Mouse (Mus musculus) kidney, adult 8-10 months (tissue): ENCODE results near the gene Gm2310.
"Not testable (repeated sequence)": the region's sequence is repeated elsewhere in the genome, so short reads cannot be mapped to it uniquely, and the experiment has no call there.

Source experiments
- DNase-seq, 2 experiments: peaks; one replicate each; pipeline ENCODE4 v3.0.0; 2022

The Gm2310 gene

GRCm38 (mm10) chr15:8519853-8520252, at the start of gene Gm2310:
TSS of gene Gm2310 (minus strand) at chr15:8519953.
- not testable (repeated sequence) for DNase-seq

DNA sequence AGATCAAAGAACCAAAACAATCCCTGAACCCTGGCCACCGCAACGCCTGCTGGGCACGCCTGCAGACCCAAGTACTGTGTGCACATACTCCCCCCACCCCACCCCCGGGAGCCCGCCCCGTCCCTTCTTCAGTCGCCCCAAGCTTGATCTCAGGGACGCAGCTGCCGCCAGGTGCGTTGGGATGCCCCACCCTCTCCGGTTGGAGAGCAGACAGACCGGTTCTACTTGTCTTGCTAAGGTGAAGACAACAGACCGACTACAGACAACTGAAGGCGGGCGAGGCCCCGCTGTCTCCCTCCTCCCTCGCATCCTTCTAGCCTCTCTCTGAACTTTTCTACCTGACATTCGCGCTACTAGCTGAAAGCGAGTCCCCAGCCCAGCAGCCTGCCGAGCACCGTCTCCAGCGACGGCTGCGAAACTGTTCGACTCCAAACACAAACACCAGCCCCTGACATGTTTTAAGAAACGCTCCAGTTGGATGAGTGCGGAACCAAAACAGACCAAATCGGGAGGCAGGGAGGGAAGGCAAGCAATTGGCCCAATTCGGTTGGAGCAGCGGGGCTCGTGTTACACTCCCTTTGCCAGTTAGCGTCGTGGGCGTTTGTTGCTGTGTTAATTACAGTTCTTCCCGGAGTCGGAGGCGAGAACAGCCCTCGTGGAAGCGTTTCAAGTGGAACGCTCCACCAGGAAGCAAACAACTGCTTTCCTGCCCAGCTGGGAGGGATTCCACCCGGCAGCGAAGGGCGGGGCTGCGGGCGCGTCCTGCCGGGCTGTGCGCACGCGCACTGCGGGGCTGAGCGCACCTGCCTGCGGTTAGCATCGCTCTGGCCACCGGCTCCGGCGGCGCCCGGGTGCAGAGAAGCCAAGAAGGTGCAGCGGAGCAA, 49.1 kb upstream of the Gm2310 start:
- peak; percentile 84 to 85 for DNase-seq

DNA sequence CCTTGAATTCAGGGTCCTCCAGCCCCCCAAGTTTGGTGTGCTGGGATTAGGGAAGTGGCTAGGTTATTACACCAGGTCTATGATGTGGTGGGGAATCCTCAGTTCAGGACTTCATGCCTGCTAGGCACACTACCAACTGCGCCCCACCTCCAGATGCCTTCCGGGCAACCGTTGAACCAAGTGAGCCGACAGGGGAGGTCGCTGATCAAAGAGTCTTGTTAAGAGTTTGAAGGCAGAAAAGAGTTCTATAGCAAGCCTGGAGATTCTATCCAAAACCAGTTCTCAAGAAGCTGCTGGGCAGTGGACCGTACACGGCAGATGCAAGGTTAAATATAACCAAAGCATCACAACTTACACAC, 48.5 kb upstream of the Gm2310 start:
- peak in 1 of 2 experiments; percentile 2 for DNase-seq

DNA sequence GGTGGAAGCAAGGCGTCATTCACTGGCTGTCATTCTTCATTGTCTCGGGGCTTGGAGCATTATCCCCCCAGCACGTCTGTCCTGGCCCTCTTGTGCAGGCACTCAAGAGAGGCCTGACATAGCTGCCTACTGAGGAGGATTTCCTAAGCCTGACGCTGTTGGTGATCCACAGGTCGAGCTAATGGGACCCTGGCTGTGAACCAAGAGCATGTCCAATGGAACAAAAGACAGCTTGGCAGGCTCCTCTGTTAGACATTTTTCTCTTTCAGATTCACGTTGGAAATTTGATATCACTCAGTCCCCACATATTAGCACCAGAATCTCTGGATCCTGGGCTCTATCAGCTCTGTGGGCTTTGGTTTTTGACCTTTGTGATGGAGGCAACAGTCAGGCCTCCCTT, 45.7 kb upstream of the Gm2310 start:
- no peak for DNase-seq

DNA sequence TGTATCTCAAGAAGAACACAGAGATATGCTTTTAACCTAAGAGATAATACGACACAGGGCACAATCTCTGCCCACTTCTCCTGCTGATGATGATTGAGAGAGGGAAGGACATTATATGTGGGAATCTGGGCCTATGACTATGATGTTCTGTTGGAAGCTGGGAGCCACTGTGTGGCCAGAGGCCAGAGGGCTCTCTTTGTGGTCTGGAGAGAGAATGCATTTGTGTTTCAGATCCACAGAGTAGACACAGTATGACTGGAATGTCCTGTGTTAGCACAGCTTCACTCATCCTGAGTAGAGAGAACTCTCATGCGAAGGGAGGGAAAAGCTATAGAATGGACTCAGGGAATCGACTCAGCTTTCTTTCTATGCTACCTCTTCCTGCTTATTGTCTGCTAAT, 44.6 kb upstream of the Gm2310 start:
- DNase-seq, result no peak

DNA sequence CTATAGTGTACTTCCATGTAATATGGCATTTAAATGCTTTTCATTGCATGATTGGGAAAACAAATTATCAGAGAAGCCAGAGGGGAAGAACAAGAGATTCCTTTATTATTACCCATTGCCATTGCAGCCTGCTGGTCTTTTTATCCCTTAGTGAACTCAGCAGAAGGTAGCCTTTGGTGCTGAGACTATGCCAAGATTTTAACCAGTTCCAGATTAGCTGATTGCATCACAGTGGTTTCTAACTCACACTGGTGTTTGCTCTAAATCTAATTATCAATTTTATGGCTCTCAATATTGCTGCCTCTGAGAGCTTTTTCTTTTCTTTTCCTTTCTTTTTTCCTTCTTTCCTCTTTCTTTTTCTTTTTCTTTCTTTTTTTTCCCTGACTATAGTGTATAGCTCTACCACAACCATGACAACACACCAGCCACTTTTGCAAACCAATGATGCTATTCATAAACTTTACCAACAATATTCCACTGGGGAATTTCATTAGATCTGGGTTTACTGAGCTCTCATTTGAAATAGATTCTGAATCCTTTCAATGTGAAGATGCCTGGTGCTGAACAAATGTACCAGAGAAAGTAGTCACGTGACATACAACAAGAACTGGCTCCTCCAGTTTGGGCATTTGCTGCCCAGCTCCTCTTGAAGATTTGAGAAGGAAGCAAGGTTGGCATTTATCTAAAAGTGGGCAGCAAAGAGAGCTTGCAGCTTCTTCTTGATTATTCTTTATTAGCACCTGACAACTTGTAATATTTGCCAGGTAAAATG, 43.9 kb upstream of the Gm2310 start:
- no peak for DNase-seq

DNA sequence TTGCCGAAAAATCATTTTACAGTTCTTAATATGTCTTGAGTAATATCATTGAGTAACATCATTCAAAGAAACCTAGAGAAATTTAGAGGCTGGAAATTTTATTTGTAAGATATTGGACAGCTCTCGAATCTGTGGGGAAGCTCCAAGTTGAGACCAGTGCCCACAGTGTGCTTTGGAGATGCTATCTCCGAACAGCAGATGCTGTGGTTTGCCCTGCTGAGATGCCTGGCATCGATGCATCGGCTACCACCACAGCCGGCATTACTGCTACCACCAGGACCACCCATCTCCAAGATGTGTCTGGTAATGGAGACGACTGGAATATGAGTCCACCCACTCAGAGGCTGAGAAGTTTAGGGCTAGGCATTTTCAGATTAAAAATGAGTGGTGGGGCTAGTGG, 43.0 kb upstream of the Gm2310 start:
- DNase-seq, result no peak

DNA sequence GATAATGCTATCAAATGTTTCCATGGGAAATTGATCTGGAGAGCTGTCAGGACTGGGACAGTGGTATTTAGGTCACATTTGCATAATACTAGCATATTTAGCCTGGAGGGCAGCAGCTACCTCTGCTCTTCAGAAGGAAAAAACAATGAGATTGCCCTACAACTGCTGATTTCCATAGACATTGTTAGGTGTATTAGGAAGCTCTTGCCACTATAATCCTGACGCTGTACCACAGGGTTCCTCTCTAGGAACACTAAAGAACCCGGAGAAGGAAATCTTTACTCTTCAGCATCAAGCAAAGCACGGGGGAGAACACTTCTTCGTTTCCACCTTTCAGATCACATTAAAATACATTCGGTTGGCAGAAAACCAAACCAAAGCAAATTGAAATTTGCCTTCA, 11.4 kb upstream of the Gm2310 start:
- no peak for DNase-seq

- DNase-seq, result no peak
Measured at GRCm38 (mm10) chr15:8512957-8513356, 6.8 kb downstream of the Gm2310 start.

DNA sequence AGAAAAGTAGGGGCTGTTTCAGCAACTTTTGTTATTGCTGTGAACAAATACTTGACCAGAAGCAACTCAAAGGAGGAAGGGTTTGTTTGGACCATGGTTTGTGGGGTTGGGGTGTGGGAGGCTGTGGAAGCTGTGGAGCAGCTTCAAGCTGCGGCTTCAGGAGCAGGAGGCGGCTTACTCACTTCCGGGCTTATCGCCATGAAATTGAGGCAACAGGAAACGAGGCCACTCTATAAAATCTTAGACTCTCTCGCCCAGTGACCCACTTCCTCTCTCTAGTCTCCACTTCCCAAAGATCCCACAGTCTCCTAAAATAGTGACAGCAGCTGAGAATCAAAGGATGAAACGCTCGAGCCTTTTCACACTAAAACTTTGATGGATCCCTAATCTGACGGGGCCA, 7.9 kb downstream of the Gm2310 start:
- DNase-seq, result peak in 1 of 2 experiments; percentile 2

GRCm38 (mm10) chr15:8502431-8502830, 17.3 kb downstream of the Gm2310 start:
- no peak for DNase-seq

DNA sequence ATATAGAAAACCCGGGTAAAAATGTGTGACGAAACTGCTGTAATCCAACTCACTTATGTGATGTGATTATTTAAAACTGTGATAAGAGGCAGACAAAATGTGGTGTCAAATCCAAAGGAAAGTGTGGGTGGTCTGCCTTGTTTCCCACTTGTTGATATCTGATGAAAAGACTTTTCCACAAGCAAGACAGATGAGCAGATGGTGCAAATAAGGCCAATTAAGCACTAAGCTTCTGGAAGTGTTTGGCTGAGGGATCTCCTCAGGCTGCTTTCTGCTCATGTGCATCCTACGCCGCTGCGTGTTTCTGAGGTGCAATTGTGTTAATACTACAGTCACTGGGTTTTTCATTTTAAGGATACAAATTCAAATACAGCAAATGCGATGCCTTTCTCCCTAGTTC, 34.5 kb downstream of the Gm2310 start:
- DNase-seq, result no peak

- no peak for DNase-seq
Measured at GRCm38 (mm10) chr15:8469006-8469575, 50.7 kb downstream of the Gm2310 start.
